Mouse (Mus musculus) E14TG2a.4 (cell line): Measurements from ENCODE around the gene Dgkb.

Source experiments
- CTCF ChIP-seq: conservative IDR thresholded peaks from 2 replicates; pipeline ENCODE4 v1.5.1; 2014; ENCODE audit warnings: low read length
- NANOG ChIP-seq: IDR thresholded peaks from 2 replicates; pipeline ENCODE4 v1.6.1; 2014; ENCODE audit warnings: borderline replicate concordance, low read length, mixed read lengths

DNA sequence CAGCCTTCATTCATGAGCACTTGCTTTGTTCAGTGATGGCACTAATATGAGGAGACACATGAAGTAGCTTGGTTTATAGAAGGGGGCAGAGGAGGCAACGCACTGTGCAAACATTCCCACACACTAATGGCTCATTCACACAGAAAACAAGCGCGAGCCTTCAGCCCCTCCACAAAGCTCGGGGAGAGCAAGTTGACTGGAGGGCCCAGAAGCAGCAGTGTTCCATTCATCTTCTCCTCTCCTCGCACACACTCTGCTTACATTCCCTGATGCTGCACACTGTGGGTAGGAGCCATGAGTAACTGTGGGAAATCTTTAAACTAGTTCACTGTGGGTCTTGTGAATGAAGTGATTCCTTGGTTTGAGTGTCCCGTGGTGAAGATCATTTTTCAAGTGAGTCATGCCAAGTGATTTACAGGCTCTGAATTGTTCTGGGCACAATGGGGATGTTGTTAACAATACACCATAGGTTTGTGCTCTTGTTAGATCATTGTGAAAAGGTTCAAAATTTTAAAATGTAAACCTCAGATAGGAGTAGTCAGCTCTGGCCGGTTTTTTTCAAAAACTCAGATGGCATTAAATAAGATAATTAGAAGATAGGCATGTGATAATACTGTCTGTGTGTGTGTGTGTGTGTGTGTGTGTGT is 779.0 kb downstream of the Dgkb start:
- no peak for TF ChIP-seq CTCF
- no peak for TF ChIP-seq NANOG
